ENCODE assay signal across 31 mouse cellular contexts in genomic region chr8:127921925-127922324, GRCm38 (mm10).
"Had no signal": no experiment of that assay in that cellular context is flagged by ENCODE, and none has a peak within 500 bp of the region (broad histone marks: within the 10 kb centered on the region; RNA-seq: fewer than 3 reads in every experiment).

No protein-coding gene starts in this region.

- H3K9me3 ChIP-seq: heart, embryonic 12.5 days; heart, embryonic 13.5 days; heart, embryonic 15.5 days; hindbrain, embryonic 10.5 days; hindbrain, embryonic 12.5 days; hindbrain, embryonic 13.5 days; hindbrain, embryonic 15.5 days; intestine, embryonic 15.5 days; kidney, embryonic 15.5 days had no signal

- H3K27me3 ChIP-seq: heart, embryonic 12.5 days; heart, embryonic 13.5 days; heart, embryonic 15.5 days; hindbrain, embryonic 12.5 days; hindbrain, embryonic 13.5 days; hindbrain, embryonic 15.5 days; intestine, embryonic 15.5 days; kidney, embryonic 15.5 days had no signal

- H3K36me3 ChIP-seq: heart, embryonic 12.5 days; heart, embryonic 13.5 days; heart, embryonic 15.5 days; hindbrain, embryonic 10.5 days; hindbrain, embryonic 12.5 days; hindbrain, embryonic 13.5 days; hindbrain, embryonic 15.5 days; intestine, embryonic 15.5 days; kidney, embryonic 15.5 days had no signal

- H3K4me1 ChIP-seq: heart, embryonic 12.5 days; heart, embryonic 15.5 days; hindbrain, embryonic 10.5 days; hindbrain, embryonic 12.5 days; hindbrain, embryonic 13.5 days; hindbrain, embryonic 15.5 days; intestine, embryonic 15.5 days; kidney, embryonic 15.5 days had no signal

- DNase-seq: heart, postnatal 10 days; heart, postnatal 14 days; heart, postnatal 36 days; heart, postnatal 4 days; kidney, adult 11 months; kidney, adult 18-20 months; kidney, adult 2 months; kidney, adult 8-10 months; kidney, adult 9 months; kidney, postnatal 10 days; kidney, postnatal 14 days; kidney, postnatal 25 days; kidney, postnatal 36 days; kidney, postnatal 4 days; layer of hippocampus, adult 9-11 months; layer of hippocampus, postnatal 36 days had no signal

- H3K9ac ChIP-seq: heart, embryonic 12.5 days; heart, embryonic 13.5 days; heart, embryonic 15.5 days; hindbrain, embryonic 12.5 days; hindbrain, embryonic 13.5 days; hindbrain, embryonic 14.5 days; hindbrain, embryonic 15.5 days; intestine, embryonic 15.5 days; kidney, embryonic 15.5 days had no signal

- H3K4me3 ChIP-seq: heart, embryonic 12.5 days; heart, embryonic 13.5 days; heart, embryonic 15.5 days; hindbrain, embryonic 10.5 days; hindbrain, embryonic 12.5 days; hindbrain, embryonic 13.5 days; hindbrain, embryonic 15.5 days; intestine, embryonic 15.5 days; kidney, embryonic 15.5 days; layer of hippocampus, adult 2 months; left cerebral cortex, adult 2 months had no signal

- H3K27ac ChIP-seq: heart, embryonic 13.5 days; heart, embryonic 15.5 days; hindbrain, embryonic 10.5 days; hindbrain, embryonic 12.5 days; hindbrain, embryonic 13.5 days; hindbrain, embryonic 14.5 days; hindbrain, embryonic 15.5 days; hindbrain, postnatal 0 days; intestine, embryonic 15.5 days; kidney, embryonic 15.5 days; kidney, postnatal 0 days; layer of hippocampus, adult 2 months; left cerebral cortex, adult 2 months had no signal

- H3K4me2 ChIP-seq: heart, embryonic 11.5 days; heart, embryonic 12.5 days; heart, embryonic 13.5 days; heart, embryonic 15.5 days; hindbrain, embryonic 12.5 days; hindbrain, embryonic 13.5 days; hindbrain, embryonic 14.5 days; hindbrain, embryonic 15.5 days; intestine, embryonic 15.5 days; kidney, embryonic 15.5 days had no signal
